Mouse (Mus musculus): Measurements from ENCODE around the gene Hspa5. TPM values are rescaled to one million over a fixed set of nuclear protein-coding genes. Genes with fewer than 3 reads are reported as not detected.
A peak's percentile ranks its signal among the peaks of the same experiment; 100 is the strongest.
"Not testable (repeated sequence)": the region's sequence is repeated elsewhere in the genome, so short reads cannot be mapped to it uniquely, and the experiment has no call there.

Gene Hspa5
- total RNA-seq, 2 experiments from 2014 or later, result 278 to 351 TPM

GRCm38 (mm10) chr2:34764801-34765200 lies 7.0 kb upstream of the Hspa5 start:
- no peak for DNase-seq (ENCODE audit: low spot score in 2 of 2)

- no peak for DNase-seq (ENCODE audit: low spot score in 2 of 2)
Measured at GRCm38 (mm10) chr2:34770049-34770448, 1.7 kb upstream of the Hspa5 start.

- DNase-seq (ENCODE audit: low spot score in 2 of 2), result no peak
Measured at GRCm38 (mm10) chr2:34770951-34771350, 819 bp upstream of the Hspa5 start.

GRCm38 (mm10) chr2:34772252-34773235 lies 774 bp downstream of the Hspa5 start:
- no peak for DNase-seq (ENCODE audit: low spot score in 2 of 2)

GRCm38 (mm10) chr2:34773673-34774072 lies 1.9 kb downstream of the Hspa5 start:
- no peak for DNase-seq (ENCODE audit: low spot score in 2 of 2)

GRCm38 (mm10) chr2:34774493-34774892 lies 2.7 kb downstream of the Hspa5 start:
- no peak for DNase-seq (ENCODE audit: low spot score in 2 of 2)

- no peak for DNase-seq (ENCODE audit: low spot score in 2 of 2)
Measured at GRCm38 (mm10) chr2:34777237-34777868, 5.6 kb downstream of the Hspa5 start.

- DNase-seq (ENCODE audit: low spot score in 2 of 2), result no peak
Measured at GRCm38 (mm10) chr2:34783064-34784020, 11.6 kb downstream of the Hspa5 start.

GRCm38 (mm10) chr2:34784085-34784484 lies 12.3 kb downstream of the Hspa5 start:
- DNase-seq (ENCODE audit: low spot score in 2 of 2), result no peak

GRCm38 (mm10) chr2:34790282-34790681 lies 18.5 kb downstream of the Hspa5 start:
- no peak for DNase-seq (ENCODE audit: low spot score in 2 of 2)

- not testable (repeated sequence) for DNase-seq (ENCODE audit: low spot score in 2 of 2)
Measured at GRCm38 (mm10) chr2:34792543-34792942, 20.8 kb downstream of the Hspa5 start.

GRCm38 (mm10) chr2:34794511-34794910 lies 22.7 kb downstream of the Hspa5 start:
- no peak for DNase-seq (ENCODE audit: low spot score in 2 of 2)

- DNase-seq (ENCODE audit: low spot score in 2 of 2), result no peak
Measured at GRCm38 (mm10) chr2:34795426-34795825, 23.7 kb downstream of the Hspa5 start.

- DNase-seq (ENCODE audit: low spot score in 2 of 2), result peak; percentile 52 to 75
Measured at GRCm38 (mm10) chr2:34799357-34800256, 27.8 kb downstream of the Hspa5 start, which contains the start of gene Rabepk. Rabepk (minus strand) TSS chr2:34799912.

- DNase-seq (ENCODE audit: low spot score in 2 of 2), result no peak
Measured at GRCm38 (mm10) chr2:34800371-34800770, 28.6 kb downstream of the Hspa5 start.

- DNase-seq (ENCODE audit: low spot score in 2 of 2), result peak; percentile 96 to 98
Measured at GRCm38 (mm10) chr2:34801516-34802482, 30.0 kb downstream of the Hspa5 start.

GRCm38 (mm10) chr2:34802565-34803245 lies 30.9 kb downstream of the Hspa5 start:
- peak; percentile 16 to 39 for DNase-seq (ENCODE audit: low spot score in 2 of 2)

GRCm38 (mm10) chr2:34803746-34804145 lies 32.0 kb downstream of the Hspa5 start:
- DNase-seq (ENCODE audit: low spot score in 2 of 2), result no peak
